Mouse (Mus musculus) R1 (cell line): ENCODE data around the gene Tti1.

ENCODE experiments used
- DNase-seq: peaks from one replicate; pipeline ENCODE4 v3.0.0-alpha.2; 2018; ENCODE audit warnings: low read depth, low spot score

The Tti1 gene

GRCm38 (mm10) chr2:157974604-157975501 lies 53.4 kb downstream of the Tti1 start:
- DNase-seq: peak; percentile 33

GRCm38 (mm10) chr2:157970669-157971068 lies 57.6 kb downstream of the Tti1 start:
- DNase-seq: peak; percentile 86

- DNase-seq: no peak
Observed at GRCm38 (mm10) chr2:157970124-157970523, 58.1 kb downstream of the Tti1 start.

- peak; percentile 68 for DNase-seq
Observed at GRCm38 (mm10) chr2:157967856-157968255, 60.4 kb downstream of the Tti1 start.

- DNase-seq: peak; percentile 89
Observed at GRCm38 (mm10) chr2:157957707-157958108, 70.5 kb downstream of the Tti1 start.

- DNase-seq: no peak
Observed at GRCm38 (mm10) chr2:157953978-157954377, 74.3 kb downstream of the Tti1 start.

GRCm38 (mm10) chr2:157944156-157944893 lies 83.9 kb downstream of the Tti1 start:
- no peak for DNase-seq

- peak; percentile 66 for DNase-seq
Observed at GRCm38 (mm10) chr2:157943514-157944155, 84.6 kb downstream of the Tti1 start.

GRCm38 (mm10) chr2:157940586-157941185 lies 87.5 kb downstream of the Tti1 start:
- peak; percentile 70 for DNase-seq

- peak; percentile 66 for DNase-seq
Observed at GRCm38 (mm10) chr2:157936676-157937075, 91.6 kb downstream of the Tti1 start.

GRCm38 (mm10) chr2:157935444-157936171 lies 92.6 kb downstream of the Tti1 start:
- no peak for DNase-seq

- no peak for DNase-seq
Observed at GRCm38 (mm10) chr2:157932655-157933054, 95.6 kb downstream of the Tti1 start.
